Mouse (Mus musculus) thymus, postnatal 14 days (tissue): ENCODE measurements around the gene Ten1.

Experiments
- DNase-seq: peaks from one replicate; pipeline ENCODE4 v3.0.0; 2021

Gene Ten1

GRCm38 (mm10) chr11:116198639-116199531 is at the start of gene Ten1, which contains the start of gene Acox1:
TSS of gene Ten1 (plus strand) at chr11:116198855.
TSS of gene Acox1 (minus strand) at chr11:116199045.
- DNase-seq, result peak; percentile 96

GRCm38 (mm10) chr11:116149341-116149740 is 49.3 kb upstream of the Ten1 start:
- no peak for DNase-seq

GRCm38 (mm10) chr11:116150960-116151359 is 47.7 kb upstream of the Ten1 start:
- DNase-seq, result no peak

GRCm38 (mm10) chr11:116161312-116161711 is 37.3 kb upstream of the Ten1 start:
- DNase-seq, result no peak

- DNase-seq, result peak; percentile 17
Observed at GRCm38 (mm10) chr11:116162146-116162545, 36.5 kb upstream of the Ten1 start.

GRCm38 (mm10) chr11:116163002-116163401 is 35.7 kb upstream of the Ten1 start:
- no peak for DNase-seq

- DNase-seq, result peak; percentile 6
Observed at GRCm38 (mm10) chr11:116167232-116167631, 31.4 kb upstream of the Ten1 start.

- DNase-seq, result peak; percentile 93
Observed at GRCm38 (mm10) chr11:116167884-116168439, 30.7 kb upstream of the Ten1 start, which contains the start of gene Fbf1. TSS of gene Fbf1 (minus strand) at chr11:116168166.

- DNase-seq, result no peak
Observed at GRCm38 (mm10) chr11:116169214-116169613, 29.4 kb upstream of the Ten1 start.

GRCm38 (mm10) chr11:116170003-116170800 is 28.5 kb upstream of the Ten1 start:
- no peak for DNase-seq

- DNase-seq, result no peak
Observed at GRCm38 (mm10) chr11:116171959-116172358, 26.7 kb upstream of the Ten1 start.

- no peak for DNase-seq
Observed at GRCm38 (mm10) chr11:116174775-116175448, 23.7 kb upstream of the Ten1 start.

GRCm38 (mm10) chr11:116176010-116176409 is 22.6 kb upstream of the Ten1 start:
- DNase-seq, result no peak

- DNase-seq, result no peak
Observed at GRCm38 (mm10) chr11:116178411-116179121, 20.1 kb upstream of the Ten1 start.

- no peak for DNase-seq
Observed at GRCm38 (mm10) chr11:116185836-116186235, 12.8 kb upstream of the Ten1 start.

GRCm38 (mm10) chr11:116186360-116186759 is 12.3 kb upstream of the Ten1 start:
- no peak for DNase-seq

- DNase-seq, result no peak
Observed at GRCm38 (mm10) chr11:116187226-116187930, 11.3 kb upstream of the Ten1 start.

- no peak for DNase-seq
Observed at GRCm38 (mm10) chr11:116194619-116195018, 4.0 kb upstream of the Ten1 start.

GRCm38 (mm10) chr11:116195252-116195651 is 3.4 kb upstream of the Ten1 start:
- no peak for DNase-seq

- DNase-seq, result no peak
Observed at GRCm38 (mm10) chr11:116196336-116196735, 2.3 kb upstream of the Ten1 start.

- no peak for DNase-seq
Observed at GRCm38 (mm10) chr11:116196866-116197583, 1.6 kb upstream of the Ten1 start.
